Mouse (Mus musculus) olfactory bulb, adult 2 months (tissue): ENCODE measurements around the gene Zbtb3.

ENCODE experiments used
- CTCF ChIP-seq: fragments of 200-500 bp; IDR thresholded peaks from 2 replicates; pipeline ENCODE4 v1.5.1; 2012; ENCODE audit warnings: low read depth, mild to moderate bottlenecking, low read length, moderate library complexity; ENCODE audit not compliant: insufficient read depth
- POLR2A ChIP-seq: fragments of 200-500 bp; IDR thresholded peaks from 2 replicates; pipeline ENCODE4 v1.6.1; 2012; ENCODE audit warnings: mild to moderate bottlenecking, low read depth, low read length, moderate library complexity; ENCODE audit not compliant: insufficient read depth

- TF ChIP-seq POLR2A, result no peak
- no peak for TF ChIP-seq CTCF
Measured at GRCm38 (mm10) chr19:8822696-8823095, 20.3 kb downstream of the Zbtb3 start.
